Mouse (Mus musculus) MEL (cell line): ENCODE results near the gene Whrn. TPM values are rescaled to one million over a fixed set of nuclear protein-coding genes. Genes with fewer than 3 reads are reported as not detected.

Experiments
- DNase-seq: peaks from one replicate; pipeline ENCODE4 v3.0.0; 2011; ENCODE audit warnings: low read depth, low spot score
- H3K27ac ChIP-seq: 2 replicates; pipeline ENCODE4 v1.5.1; 2012; ENCODE audit warnings: low read depth, mild to moderate bottlenecking, control low read depth, low read length, moderate library complexity; ENCODE audit not compliant: control insufficient read depth
- H3K27me3 ChIP-seq, 2 experiments: fragments of 150-350 bp in 1 of 2; sonication (generic) in 1 of 2; 2 replicates each; pipeline ENCODE4 v1.6.1; 2012; ENCODE audit warnings: low read length in 2 of 2, mild to moderate bottlenecking in 2 of 2, improper control_type of control experiment in 1 of 2, moderate library complexity in 1 of 2; ENCODE audit not compliant: insufficient read depth in 2 of 2, control insufficient read depth in 1 of 2
- H3K36me3 ChIP-seq, 2 experiments: 2 replicates each; pipeline ENCODE4 v1.6.1; 2012 to 2014; ENCODE audit warnings: low read length in 2 of 2, improper control_type of control experiment in 1 of 2, inconsistent platforms in 1 of 2, mild to moderate bottlenecking in 1 of 2; ENCODE audit not compliant: insufficient read depth in 2 of 2, control insufficient read depth in 1 of 2
- H3K4me1 ChIP-seq, 2 experiments: fragments of 150-350 bp in 1 of 2; sonication (generic) in 1 of 2; 2 replicates each; pipeline ENCODE4 v1.6.1; 2012; ENCODE audit warnings: low read length in 2 of 2, improper control_type of control experiment in 1 of 2, mild to moderate bottlenecking in 1 of 2; ENCODE audit not compliant: insufficient read depth in 2 of 2, control insufficient read depth in 1 of 2
- H3K4me3 ChIP-seq, 2 experiments: fragments of 150-350 bp in 1 of 2; sonication (generic) in 1 of 2; 2 replicates each; pipeline ENCODE4 v1.5.1; 2012; ENCODE audit warnings: low read depth in 2 of 2, low read length in 2 of 2, mild to moderate bottlenecking in 2 of 2, moderate library complexity in 2 of 2, control low read depth in 1 of 2, improper control_type of control experiment in 1 of 2; ENCODE audit not compliant: control insufficient read depth in 1 of 2, insufficient read depth in 1 of 2
- H3K79me2 ChIP-seq: 2 replicates; pipeline ENCODE4 v1.6.1; 2012; ENCODE audit warnings: mild to moderate bottlenecking, low read length, moderate library complexity; ENCODE audit not compliant: control insufficient read depth, poor library complexity, insufficient read depth
- H3K9ac ChIP-seq: 2 replicates; pipeline ENCODE4 v1.6.1; 2012; ENCODE audit warnings: low read depth, mild to moderate bottlenecking, control low read depth, low read length, moderate library complexity; ENCODE audit not compliant: control insufficient read depth, poor library complexity, severe bottlenecking
- H3K9me3 ChIP-seq: fragments of 150-350 bp; sonication (generic); replicated peaks from 2 replicates; pipeline ENCODE4 v1.6.1; 2012; ENCODE audit warnings: mild to moderate bottlenecking, low read length, improper control_type of control experiment, moderate library complexity; ENCODE audit not compliant: insufficient read depth
- BHLHE40 ChIP-seq: IDR thresholded peaks from 2 replicates; pipeline ENCODE4 v1.6.1; 2012; ENCODE audit warnings: low read depth, mild to moderate bottlenecking, inconsistent platforms, low read length, improper control_type of control experiment, borderline replicate concordance
- CTCF ChIP-seq, 3 experiments: IDR thresholded peaks in 2 of 3; conservative IDR thresholded peaks in 1 of 3; 2 replicates each; pipeline ENCODE4 v1.5.1; 2011 to 2012; ENCODE audit warnings: low read length in 3 of 3, low read depth in 2 of 3, mild to moderate bottlenecking in 2 of 3, improper control_type of control experiment in 1 of 3, inconsistent platforms in 1 of 3, mixed read lengths in 1 of 3, moderate library complexity in 1 of 3; ENCODE audit not compliant: control insufficient read depth in 1 of 3, insufficient read depth in 1 of 3, poor library complexity in 1 of 3, severe bottlenecking in 1 of 3
- ELF1 ChIP-seq: IDR thresholded peaks from 2 replicates; pipeline ENCODE4 v1.6.1; 2014; ENCODE audit warnings: low read depth, mild to moderate bottlenecking, inconsistent platforms, low read length, improper control_type of control experiment, moderate library complexity
- ETS1 ChIP-seq: IDR thresholded peaks from 2 replicates; pipeline ENCODE4 v1.6.1; 2012; ENCODE audit warnings: low read depth, mild to moderate bottlenecking, inconsistent platforms, low read length, improper control_type of control experiment, moderate library complexity
- GABPA ChIP-seq: IDR thresholded peaks from 2 replicates; pipeline ENCODE4 v1.6.1; 2012; ENCODE audit warnings: low read depth, mild to moderate bottlenecking, inconsistent platforms, low read length, improper control_type of control experiment, moderate library complexity
- GATA1 ChIP-seq: IDR thresholded peaks from 2 replicates; pipeline ENCODE4 v1.6.1; 2011; ENCODE audit warnings: low read depth, low read length, improper control_type of control experiment
- KAT2A ChIP-seq: conservative IDR thresholded peaks from 2 replicates; pipeline ENCODE4 v1.6.1; 2012; ENCODE audit warnings: low read depth, low read length, improper control_type of control experiment, inconsistent platforms
- MAX ChIP-seq: IDR thresholded peaks from 2 replicates; pipeline ENCODE4 v1.6.1; 2011; ENCODE audit warnings: low read length, improper control_type of control experiment
- MYC ChIP-seq: IDR thresholded peaks from 2 replicates; pipeline ENCODE4 v1.6.1; 2011; ENCODE audit warnings: low read depth, mild to moderate bottlenecking, low read length, improper control_type of control experiment, moderate library complexity
- NELFE ChIP-seq: IDR thresholded peaks from 2 replicates; pipeline ENCODE4 v1.6.1; 2011; ENCODE audit warnings: low read depth, low read length, improper control_type of control experiment
- NRF1 ChIP-seq: IDR thresholded peaks from 2 replicates; pipeline ENCODE4 v1.6.1; 2014; ENCODE audit warnings: low read depth, mild to moderate bottlenecking, inconsistent platforms, low read length, improper control_type of control experiment, moderate library complexity; ENCODE audit not compliant: poor library complexity, insufficient read depth, severe bottlenecking
- POLR2A ChIP-seq, 2 experiments: IDR thresholded peaks; 2 replicates each; pipeline ENCODE4 v1.6.1; 2011 to 2012; ENCODE audit warnings: low read length in 2 of 2, mild to moderate bottlenecking in 2 of 2, control low read depth in 1 of 2, improper control_type of control experiment in 1 of 2, low read depth in 1 of 2, moderate library complexity in 1 of 2; ENCODE audit not compliant: control insufficient read depth in 1 of 2, insufficient read depth in 1 of 2, poor library complexity in 1 of 2
- POLR2AphosphoS5 ChIP-seq: IDR thresholded peaks from 2 replicates; pipeline ENCODE4 v1.6.1; 2012; ENCODE audit warnings: low read depth, borderline replicate concordance, mild to moderate bottlenecking, inconsistent platforms, low read length, moderate library complexity, mixed read lengths
- RAD21 ChIP-seq: IDR thresholded peaks from 2 replicates; pipeline ENCODE4 v1.6.1; 2011; ENCODE audit warnings: mild to moderate bottlenecking, low read depth, low read length, improper control_type of control experiment
- SIN3A ChIP-seq: IDR thresholded peaks from 2 replicates; pipeline ENCODE4 v1.6.1; 2012; ENCODE audit warnings: low read length, improper control_type of control experiment, inconsistent platforms
- SMC3 ChIP-seq: IDR thresholded peaks from 2 replicates; pipeline ENCODE4 v1.6.1; 2011; ENCODE audit warnings: low read depth, low read length, improper control_type of control experiment
- TAL1 ChIP-seq: IDR thresholded peaks from 2 replicates; pipeline ENCODE4 v1.6.1; 2012; ENCODE audit warnings: mild to moderate bottlenecking, inconsistent platforms, low read length, moderate library complexity, mixed read lengths
- TBP ChIP-seq: IDR thresholded peaks from 2 replicates; pipeline ENCODE4 v1.8.0; 2011; ENCODE audit warnings: low read depth, low read length, improper control_type of control experiment
- USF1 ChIP-seq: IDR thresholded peaks from 2 replicates; pipeline ENCODE4 v1.6.1; 2014; ENCODE audit warnings: low read depth, mild to moderate bottlenecking, inconsistent platforms, low read length, improper control_type of control experiment, moderate library complexity
- USF2 ChIP-seq, 2 experiments: IDR thresholded peaks; 2 replicates each; pipeline ENCODE4 v1.6.1; 2011 to 2012; ENCODE audit warnings: improper control_type of control experiment in 2 of 2, low read length in 2 of 2, borderline replicate concordance in 1 of 2, inconsistent platforms in 1 of 2, low read depth in 1 of 2, mild to moderate bottlenecking in 1 of 2; ENCODE audit not compliant: insufficient read depth in 1 of 2
- ZC3H11A ChIP-seq: IDR thresholded peaks from 2 replicates; pipeline ENCODE4 v1.6.1; 2012; ENCODE audit warnings: low read depth, mild to moderate bottlenecking, inconsistent platforms, low read length, improper control_type of control experiment
- ZMIZ1 ChIP-seq: IDR thresholded peaks from 2 replicates; pipeline ENCODE4 v1.6.1; 2012; ENCODE audit warnings: low read depth, mild to moderate bottlenecking, inconsistent platforms, low read length, improper control_type of control experiment, moderate library complexity
- ZNF384 ChIP-seq: IDR thresholded peaks from 2 replicates; pipeline ENCODE4 v1.6.1; 2012; ENCODE audit warnings: low read depth, mild to moderate bottlenecking, inconsistent platforms, low read length, improper control_type of control experiment
- polyA plus RNA-seq, 2 experiments: library from polyadenylated mRNA; stranded (reverse) in 1 of 2; unstranded in 1 of 2; fragments of >175 nt in 1 of 2; fragments of >200 nt in 1 of 2; gene quantifications; 2 replicates each; pipeline versions ENCODE4 v1.2.1 to v1.2.4; 2012; ENCODE audit warnings: low replicate concordance in 2 of 2, low read depth in 1 of 2; ENCODE audit not compliant: insufficient read length in 2 of 2, insufficient read depth in 1 of 2, missing spikeins in 1 of 2
- total RNA-seq: library from RNA; depleted of rRNA; stranded (reverse); fragments of 300-350 nt; gene quantifications from 2 replicates; pipeline ENCODE4 v1.2.3, GENCODE M21; 2012

Whrn gene
- total and polyA plus RNA-seq, 3 experiments: not detected

- no peaks in the 10 kb centered on the region for H3K4me1 ChIP-seq
- TF ChIP-seq KAT2A: no peak
- no peak for TF ChIP-seq RAD21
- no peak for TF ChIP-seq ZC3H11A
- TF ChIP-seq USF2 (IDR thresholded peaks at IDR 0.05; ENCODE audit: borderline replicate concordance in 1 of 2, insufficient read depth in 1 of 2, low read depth in 1 of 2, low read length in 2 of 2): no peak
- TF ChIP-seq ZMIZ1: no peak
- no peak for TF ChIP-seq ELF1
- no peak for TF ChIP-seq SIN3A
- TF ChIP-seq SMC3: no peak
- no peak for TF ChIP-seq BHLHE40
- TF ChIP-seq TBP: no peak
- TF ChIP-seq ZNF384: no peak
- no peak for TF ChIP-seq GATA1
- no peak for TF ChIP-seq POLR2A (IDR thresholded peaks at IDR 0.05; ENCODE audit: control insufficient read depth in 1 of 2, insufficient read depth in 1 of 2, low read depth in 1 of 2, low read length in 2 of 2, poor library complexity in 1 of 2)
- no peak for TF ChIP-seq MAX
- no peak for TF ChIP-seq GABPA
- TF ChIP-seq NELFE: no peak
- no peak for TF ChIP-seq ETS1
- no peak for TF ChIP-seq NRF1
- TF ChIP-seq MYC: no peak
- no peak overlapping the region for H3K4me3 ChIP-seq
- no peaks in the 10 kb centered on the region for H3K79me2 ChIP-seq
- H3K9ac ChIP-seq: no peak overlapping the region
- DNase-seq: no peak
- H3K27ac ChIP-seq: no peak overlapping the region
- no peaks in the 10 kb centered on the region for H3K36me3 ChIP-seq
- no peaks in the 10 kb centered on the region; a peak in 1 of 4 replicates for H3K27me3 ChIP-seq
- no peaks in the 10 kb centered on the region for H3K9me3 ChIP-seq
These were observed 41.8 kb upstream of the Whrn start for GRCm38 (mm10) chr4:63537602-63538001.

GRCm38 (mm10) chr4:63530409-63530808 is 34.6 kb upstream of the Whrn start:
- no peak for TF ChIP-seq NRF1
- TF ChIP-seq SIN3A: no peak
- no peak for TF ChIP-seq KAT2A
- TF ChIP-seq SMC3: no peak
- TF ChIP-seq ETS1: no peak
- TF ChIP-seq MYC: no peak
- TF ChIP-seq BHLHE40: no peak
- no peak for TF ChIP-seq POLR2AphosphoS5
- no peak for TF ChIP-seq CTCF (IDR thresholded peaks at IDR 0.05 in 2 of 3, conservative IDR thresholded peaks at IDR 0.05 in 1 of 3; ENCODE audit: control insufficient read depth in 1 of 3, insufficient read depth in 1 of 3, low read depth in 2 of 3, low read length in 3 of 3, poor library complexity in 1 of 3, severe bottlenecking in 1 of 3)
- TF ChIP-seq USF1: no peak
- no peak for TF ChIP-seq TAL1
- no peak for TF ChIP-seq MAX
- no peaks in the 10 kb centered on the region for H3K79me2 ChIP-seq
- no peak overlapping the region for H3K4me3 ChIP-seq
- H3K9me3 ChIP-seq: no peaks in the 10 kb centered on the region
- H3K27ac ChIP-seq: no peak overlapping the region
- H3K4me1 ChIP-seq: no peaks in the 10 kb centered on the region
- no peaks in the 10 kb centered on the region for H3K27me3 ChIP-seq
- H3K9ac ChIP-seq: no peak overlapping the region
- no peaks in the 10 kb centered on the region for H3K36me3 ChIP-seq
- DNase-seq: no peak
